Mouse (Mus musculus) stomach, embryonic 16.5 days (tissue): ENCODE results near the gene Mum1l1. TPM values are rescaled to one million over a fixed set of nuclear protein-coding genes. Genes with fewer than 3 reads are reported as not detected.

Experiments
- ATAC-seq: fragments of 200-750 bp; cut with Nextera tagmentation; 2 replicates; pipeline ENCODE4 v1.8.0; 2017; ENCODE audit warnings: moderate number of reproducible peaks, moderate TSS enrichment; ENCODE audit not compliant: insufficient read depth, low FRiP score
- H3K27ac ChIP-seq: fragments of 300-500 bp; sonication (generic); 2 replicates; pipeline ENCODE4 v1.5.1; 2014; ENCODE audit warnings: low read length
- H3K27me3 ChIP-seq: fragments of 300-500 bp; sonication (generic); 2 replicates; pipeline ENCODE4 v1.6.1; 2014; ENCODE audit warnings: low read length, control low read depth, mixed read lengths; ENCODE audit not compliant: control insufficient read depth, insufficient read depth
- H3K36me3 ChIP-seq: fragments of 300-500 bp; sonication (generic); 2 replicates; pipeline ENCODE4 v1.6.1; 2014; ENCODE audit warnings: low read length; ENCODE audit not compliant: control insufficient read depth, insufficient read depth
- H3K4me1 ChIP-seq: fragments of 300-500 bp; sonication (generic); 2 replicates; pipeline ENCODE4 v1.6.1; 2014; ENCODE audit warnings: low read length, control low read depth, mixed read lengths; ENCODE audit not compliant: control insufficient read depth, insufficient read depth
- H3K4me2 ChIP-seq: fragments of 300-500 bp; sonication (generic); 2 replicates; pipeline ENCODE4 v1.6.1; 2014; ENCODE audit warnings: low read depth, low read length, mixed read lengths
- H3K4me3 ChIP-seq: fragments of 300-500 bp; sonication (generic); replicated peaks from 2 replicates; pipeline ENCODE4 v1.5.1; 2014; ENCODE audit warnings: mild to moderate bottlenecking, low read length
- H3K9ac ChIP-seq: fragments of 300-500 bp; sonication (generic); 2 replicates; pipeline ENCODE4 v1.6.1; 2014; ENCODE audit warnings: low read length
- H3K9me3 ChIP-seq: fragments of 300-500 bp; sonication (generic); replicated peaks from 2 replicates; pipeline ENCODE4 v1.6.1; 2016; ENCODE audit warnings: low read length, control low read depth; ENCODE audit not compliant: control insufficient read depth
- WGBS: fragments of 180-500 bp; shearing (Covaris S2); extraction: QIAGEN DNeasy Blood & Tissue Kit; methylation state at CpG from one replicate; pipeline ENCODE4 v1.1.7; 2014; 5-methylcytosine and 5-hydroxymethylcytosine counted together
- polyA plus RNA-seq: library from polyadenylated mRNA; unstranded; fragments of >200 nt; fragmentation: Nextera tagmentation; extraction: Ambion mirVana; gene quantifications from 2 replicates; pipeline ENCODE4 v1.2.1, GENCODE M21; 2015

The Mum1l1 gene
- polyA plus RNA-seq, 1 experiment from 2014 or later = 15.8 TPM

GRCm38 (mm10) chrX:139219017-139219416 is 9.2 kb downstream of the Mum1l1 start:
- no peak overlapping the region for H3K4me3 ChIP-seq
- 34% methylated on average over 2 of the region's 2 CpGs for WGBS
- no peak overlapping the region for H3K27ac ChIP-seq
- no peak for ATAC-seq
- H3K4me2 ChIP-seq = no peak overlapping the region
- H3K9me3 ChIP-seq = no peaks in the 10 kb centered on the region
- H3K4me1 ChIP-seq = no peaks in the 10 kb centered on the region
- no peaks in the 10 kb centered on the region; the same call in 1 of the 2 replicates for H3K27me3 ChIP-seq
- no peaks in the 10 kb centered on the region for H3K36me3 ChIP-seq
- no peak overlapping the region for H3K9ac ChIP-seq

- 60% methylated on average over 4 of the region's 4 CpGs for WGBS
- no peaks in the 10 kb centered on the region for H3K4me1 ChIP-seq
- H3K27me3 ChIP-seq = no peaks in the 10 kb centered on the region; the same call in 1 of the 2 replicates
- no peak overlapping the region for H3K4me3 ChIP-seq
- no peaks in the 10 kb centered on the region for H3K36me3 ChIP-seq
- H3K4me2 ChIP-seq = no peak overlapping the region
- H3K9me3 ChIP-seq = no peaks in the 10 kb centered on the region
- no peak for ATAC-seq
- H3K27ac ChIP-seq = no peak overlapping the region
- H3K9ac ChIP-seq = no peak overlapping the region
Observed at GRCm38 (mm10) chrX:139220830-139221229, 11.0 kb downstream of the Mum1l1 start.

- no peak for ATAC-seq
- WGBS = 63% methylated on average over 3 of the region's 3 CpGs
Observed at GRCm38 (mm10) chrX:139221893-139222292, 12.1 kb downstream of the Mum1l1 start.

GRCm38 (mm10) chrX:139231143-139231542 is 21.3 kb downstream of the Mum1l1 start:
- Histone ChIP-seq H3K9ac (no peak overlapping the region), H3K36me3 (no peaks in the 10 kb centered on the region), H3K4me2 (peak overlapping the region; percentile 19; the same call in 1 of the 2 replicates), H3K4me3 (no peak overlapping the region), H3K9me3 (no peaks in the 10 kb centered on the region), H3K27me3 (no peaks in the 10 kb centered on the region), H3K27ac (no peak overlapping the region), H3K4me1 (no peaks in the 10 kb centered on the region)
- 38% methylated on average over 9 of the region's 9 CpGs for WGBS
- peak; percentile 56; the same call in 1 of the 2 replicates for ATAC-seq

More at GRCm38 (mm10) chrX:139221893-139222292, 12.1 kb downstream of the Mum1l1 start:
- no peak overlapping the region for H3K4me2 ChIP-seq
- H3K4me1 ChIP-seq = no peaks in the 10 kb centered on the region
- no peaks in the 10 kb centered on the region; the same call in 1 of the 2 replicates for H3K27me3 ChIP-seq
- H3K27ac ChIP-seq = no peak overlapping the region
- H3K9ac ChIP-seq = no peak overlapping the region
- H3K36me3 ChIP-seq = no peaks in the 10 kb centered on the region
- H3K9me3 ChIP-seq = no peaks in the 10 kb centered on the region
- no peak overlapping the region for H3K4me3 ChIP-seq

- H3K4me2 ChIP-seq = no peak overlapping the region
- no peak for ATAC-seq
- no peaks in the 10 kb centered on the region for H3K4me1 ChIP-seq
- no peaks in the 10 kb centered on the region for H3K36me3 ChIP-seq
- no peak overlapping the region for H3K27ac ChIP-seq
- no peaks in the 10 kb centered on the region for H3K9me3 ChIP-seq
- H3K4me3 ChIP-seq = no peak overlapping the region
- 85% methylated on average over 3 of the region's 3 CpGs for WGBS
- no peaks in the 10 kb centered on the region for H3K27me3 ChIP-seq
- no peak overlapping the region for H3K9ac ChIP-seq
Observed at GRCm38 (mm10) chrX:139247294-139247693, 37.5 kb downstream of the Mum1l1 start.

- H3K4me2 ChIP-seq = no peak overlapping the region
- ATAC-seq = no peak
- no peak overlapping the region for H3K4me3 ChIP-seq
- no peaks in the 10 kb centered on the region for H3K36me3 ChIP-seq
- no peaks in the 10 kb centered on the region for H3K27me3 ChIP-seq
- WGBS = 89% methylated on average over 10 of the region's 10 CpGs
- no peaks in the 10 kb centered on the region for H3K4me1 ChIP-seq
- no peak overlapping the region for H3K27ac ChIP-seq
- no peak overlapping the region for H3K9ac ChIP-seq
- H3K9me3 ChIP-seq = no peaks in the 10 kb centered on the region
Observed at GRCm38 (mm10) chrX:139257072-139257471, 47.2 kb downstream of the Mum1l1 start.

GRCm38 (mm10) chrX:139281966-139282365 is 72.1 kb downstream of the Mum1l1 start:
- WGBS = 92% methylated on average over 4 of the region's 4 CpGs
- no peaks in the 10 kb centered on the region for H3K4me1 ChIP-seq
- H3K36me3 ChIP-seq = no peaks in the 10 kb centered on the region
- H3K9ac ChIP-seq = no peak overlapping the region
- ATAC-seq = no peak
- no peak overlapping the region for H3K27ac ChIP-seq
- H3K9me3 ChIP-seq = no peaks in the 10 kb centered on the region
- no peak overlapping the region for H3K4me2 ChIP-seq
- H3K4me3 ChIP-seq = no peak overlapping the region
- no peaks in the 10 kb centered on the region for H3K27me3 ChIP-seq

Other genes with a start within 250 kb of the Mum1l1 start
- gene Serpina7, start 124.8 kb upstream of the Mum1l1 start, polyA plus RNA-seq = 0.20 and 0.54 TPM in 2 replicates
- 0.23 TPM in 1 of 2 replicates, not detected in the other for gene 4930513O06Rik, start 123.8 kb upstream of the Mum1l1 start, polyA plus RNA-seq
- not detected in 2 replicates for gene 4933428M09Rik, start 30.8 kb upstream of the Mum1l1 start, polyA plus RNA-seq
- not detected in 2 replicates for gene Trap1a, start 123.6 kb downstream of the Mum1l1 start, polyA plus RNA-seq